Mouse (Mus musculus) ES-Bruce4 (cell line): ENCODE data around the gene Ksr2.

ENCODE experiments used
- CTCF ChIP-seq: IDR thresholded peaks from one replicate; pipeline ENCODE4 v1.8.1; 2011; ENCODE audit warnings: low read depth, low read length
- EP300 ChIP-seq: IDR thresholded peaks from 2 replicates; pipeline ENCODE4 v1.6.1; 2011; ENCODE audit warnings: low read depth, low read length; ENCODE audit not compliant: insufficient read depth

- peak; percentile 59 for TF ChIP-seq CTCF
- no peak for TF ChIP-seq EP300
These were observed 214.6 kb downstream of the Ksr2 start for GRCm38 (mm10) chr5:117628351-117628750.
